Mouse (Mus musculus): ENCODE results near the gene 4931428L18Rik. TPM values are rescaled to one million over a fixed set of nuclear protein-coding genes. Genes with fewer than 3 reads are reported as not detected.

Gene 4931428L18Rik
- polyA plus RNA-seq, 1 experiment from 2014 or later: not detected

- Histone ChIP-seq H3K9me3 (ENCODE audit: control insufficient read depth, low read length) (no peaks in the 10 kb centered on the region), H3K27me3 (ENCODE audit: control insufficient read depth, insufficient read depth, low read length) (no peaks in the 10 kb centered on the region), H3K4me2 (ENCODE audit: low read length) (no peak overlapping the region), H3K9ac (ENCODE audit: low read length) (no peak overlapping the region), H3K27ac (replicated peaks in 1 of 2; ENCODE audit: control insufficient read depth in 1 of 2, insufficient read depth in 1 of 2, low read depth in 2 of 2, low read length in 2 of 2) (no peak overlapping the region), H3K4me3 (ENCODE audit: control insufficient read depth in 1 of 2, insufficient read depth in 1 of 2, low read depth in 1 of 2, low read length in 2 of 2) (no peak overlapping the region), H3K36me3 (ENCODE audit: control insufficient read depth, insufficient read depth, low read length) (no peaks in the 10 kb centered on the region), H3K4me1 (ENCODE audit: control insufficient read depth in 2 of 2, insufficient read depth in 2 of 2, low read length in 2 of 2) (peaks cover 0 to 3% of the 10 kb centered on the region in 2 experiments; a peak in 1 of 4 replicates)
- 46% methylated on average over 6 of the region's 6 CpGs for WGBS
- no peak for ATAC-seq (ENCODE audit: insufficient number of reproducible peaks, insufficient read depth, low FRiP score, low read depth)
These were observed 149.7 kb downstream of the 4931428L18Rik start for GRCm38 (mm10) chr1:31072523-31073370.

DNA sequence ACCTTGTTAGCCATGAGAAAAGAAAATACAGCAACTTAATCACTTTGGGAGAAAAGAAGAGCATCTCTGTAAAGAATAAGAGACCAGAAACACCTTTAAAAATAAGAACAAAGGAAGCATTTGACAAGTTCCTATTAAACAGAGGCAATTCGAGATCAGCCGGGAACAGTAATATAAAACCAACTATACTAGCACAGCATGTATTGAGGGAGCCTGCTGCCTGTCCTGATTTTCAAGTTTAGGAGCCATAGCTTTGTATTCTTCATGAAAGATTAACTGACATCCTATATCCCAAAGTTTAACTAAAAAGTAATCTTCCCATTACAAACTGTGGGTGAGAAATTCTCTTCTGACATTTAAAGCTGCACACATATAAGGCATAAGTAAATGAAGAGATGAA lies 151.3 kb downstream of the 4931428L18Rik start:
- H3K27me3 ChIP-seq (ENCODE audit: control insufficient read depth, insufficient read depth, low read length): no peaks in the 10 kb centered on the region
- peaks cover 0 to 3% of the 10 kb centered on the region in 2 experiments; a peak in 1 of 4 replicates for H3K4me1 ChIP-seq (ENCODE audit: control insufficient read depth in 2 of 2, insufficient read depth in 2 of 2, low read length in 2 of 2)
- H3K9me3 ChIP-seq (ENCODE audit: control insufficient read depth, low read length): no peaks in the 10 kb centered on the region
- no peak overlapping the region for H3K4me2 ChIP-seq (ENCODE audit: low read length)
- H3K4me3 ChIP-seq (ENCODE audit: control insufficient read depth in 1 of 2, insufficient read depth in 1 of 2, low read depth in 1 of 2, low read length in 2 of 2): no peak overlapping the region
- H3K36me3 ChIP-seq (ENCODE audit: control insufficient read depth, insufficient read depth, low read length): no peaks in the 10 kb centered on the region
- WGBS: 85% methylated on average over 2 of the region's 2 CpGs
- H3K27ac ChIP-seq (replicated peaks in 1 of 2; ENCODE audit: control insufficient read depth in 1 of 2, insufficient read depth in 1 of 2, low read depth in 2 of 2, low read length in 2 of 2): no peak overlapping the region
- no peak for ATAC-seq (ENCODE audit: insufficient number of reproducible peaks, insufficient read depth, low FRiP score, low read depth)
- no peak overlapping the region for H3K9ac ChIP-seq (ENCODE audit: low read length)

- no peak for ATAC-seq (ENCODE audit: insufficient number of reproducible peaks, insufficient read depth, low FRiP score, low read depth)
- no peak overlapping the region for H3K27ac ChIP-seq (replicated peaks in 1 of 2; ENCODE audit: control insufficient read depth in 1 of 2, insufficient read depth in 1 of 2, low read depth in 2 of 2, low read length in 2 of 2)
- H3K36me3 ChIP-seq (ENCODE audit: control insufficient read depth, insufficient read depth, low read length): no peaks in the 10 kb centered on the region
- H3K9me3 ChIP-seq (ENCODE audit: control insufficient read depth, low read length): no peaks in the 10 kb centered on the region
- no peak overlapping the region for H3K9ac ChIP-seq (ENCODE audit: low read length)
- no peak overlapping the region for H3K4me3 ChIP-seq (ENCODE audit: control insufficient read depth in 1 of 2, insufficient read depth in 1 of 2, low read depth in 1 of 2, low read length in 2 of 2)
- 68% methylated on average over 12 of the region's 12 CpGs for WGBS
- no peaks in the 10 kb centered on the region for H3K4me1 ChIP-seq (ENCODE audit: control insufficient read depth in 2 of 2, insufficient read depth in 2 of 2, low read length in 2 of 2)
- no peaks in the 10 kb centered on the region for H3K27me3 ChIP-seq (ENCODE audit: control insufficient read depth, insufficient read depth, low read length)
- no peak overlapping the region for H3K4me2 ChIP-seq (ENCODE audit: low read length)
These were observed 157.4 kb downstream of the 4931428L18Rik start for GRCm38 (mm10) chr1:31064817-31065740.

DNA sequence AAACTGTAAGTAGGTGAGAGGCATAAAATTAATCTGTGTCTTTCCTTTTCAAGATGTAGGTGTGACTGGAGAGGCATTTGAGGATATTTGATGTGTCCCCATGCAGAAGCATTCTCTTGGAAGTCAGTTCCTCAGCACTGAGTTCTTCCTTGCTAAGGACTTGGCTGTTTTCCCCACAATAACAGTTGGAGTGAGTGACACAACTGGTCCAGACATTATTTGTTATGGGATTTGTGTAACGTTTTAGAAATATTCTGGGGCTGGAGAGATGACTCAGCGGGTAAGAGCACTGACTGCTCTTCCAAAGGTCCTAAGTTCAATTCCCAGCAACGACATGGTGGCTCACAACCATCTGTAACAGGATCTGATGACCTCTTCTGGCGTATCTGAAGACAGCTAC lies 162.7 kb downstream of the 4931428L18Rik start:
- no peak for ATAC-seq (ENCODE audit: insufficient number of reproducible peaks, insufficient read depth, low FRiP score, low read depth)
- H3K36me3 ChIP-seq (ENCODE audit: control insufficient read depth, insufficient read depth, low read length): no peaks in the 10 kb centered on the region
- WGBS: 64% methylated on average over 4 of the region's 4 CpGs
- no peaks in the 10 kb centered on the region for H3K4me1 ChIP-seq (ENCODE audit: control insufficient read depth in 2 of 2, insufficient read depth in 2 of 2, low read length in 2 of 2)
- H3K4me2 ChIP-seq (ENCODE audit: low read length): no peak overlapping the region
- no peaks in the 10 kb centered on the region for H3K27me3 ChIP-seq (ENCODE audit: control insufficient read depth, insufficient read depth, low read length)
- no peak overlapping the region for H3K4me3 ChIP-seq (ENCODE audit: control insufficient read depth in 1 of 2, insufficient read depth in 1 of 2, low read depth in 1 of 2, low read length in 2 of 2)
- H3K9ac ChIP-seq (ENCODE audit: low read length): no peak overlapping the region
- H3K9me3 ChIP-seq (ENCODE audit: control insufficient read depth, low read length): no peaks in the 10 kb centered on the region
- H3K27ac ChIP-seq (replicated peaks in 1 of 2; ENCODE audit: control insufficient read depth in 1 of 2, insufficient read depth in 1 of 2, low read depth in 2 of 2, low read length in 2 of 2): no peak overlapping the region

GRCm38 (mm10) chr1:31058861-31059351 lies 163.6 kb downstream of the 4931428L18Rik start:
- ATAC-seq (ENCODE audit: insufficient number of reproducible peaks, insufficient read depth, low FRiP score, low read depth): no peak
- no peak overlapping the region for H3K9ac ChIP-seq (ENCODE audit: low read length)
- H3K9me3 ChIP-seq (ENCODE audit: control insufficient read depth, low read length): no peaks in the 10 kb centered on the region
- no peaks in the 10 kb centered on the region for H3K36me3 ChIP-seq (ENCODE audit: control insufficient read depth, insufficient read depth, low read length)
- H3K4me2 ChIP-seq (ENCODE audit: low read length): no peak overlapping the region
- no peak overlapping the region for H3K27ac ChIP-seq (replicated peaks in 1 of 2; ENCODE audit: control insufficient read depth in 1 of 2, insufficient read depth in 1 of 2, low read depth in 2 of 2, low read length in 2 of 2)
- no peaks in the 10 kb centered on the region for H3K27me3 ChIP-seq (ENCODE audit: control insufficient read depth, insufficient read depth, low read length)
- WGBS: 71% methylated on average over 2 of the region's 2 CpGs
- no peaks in the 10 kb centered on the region for H3K4me1 ChIP-seq (ENCODE audit: control insufficient read depth in 2 of 2, insufficient read depth in 2 of 2, low read length in 2 of 2)
- no peak overlapping the region for H3K4me3 ChIP-seq (ENCODE audit: control insufficient read depth in 1 of 2, insufficient read depth in 1 of 2, low read depth in 1 of 2, low read length in 2 of 2)

DNA sequence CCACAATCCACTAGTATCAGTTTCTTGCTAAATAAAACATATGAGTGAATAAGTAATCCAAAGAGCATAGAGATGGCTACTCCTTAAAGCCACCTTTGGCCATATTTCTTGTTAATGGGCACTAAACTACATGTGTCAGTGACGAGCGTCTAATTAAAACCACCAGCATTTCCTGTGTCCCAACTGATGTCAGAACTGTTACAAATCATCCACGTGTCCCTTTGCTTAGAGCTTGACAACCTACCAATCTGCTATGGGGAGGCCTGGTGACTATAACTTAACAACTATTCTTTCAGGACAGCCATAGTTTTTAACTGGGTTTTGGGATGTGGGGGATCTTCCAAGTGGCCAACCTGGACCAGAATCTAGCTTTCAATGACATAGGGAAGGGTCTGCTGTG lies 164.3 kb downstream of the 4931428L18Rik start:
- ATAC-seq (ENCODE audit: insufficient number of reproducible peaks, insufficient read depth, low FRiP score, low read depth): no peak
- no peaks in the 10 kb centered on the region for H3K36me3 ChIP-seq (ENCODE audit: control insufficient read depth, insufficient read depth, low read length)
- H3K9ac ChIP-seq (ENCODE audit: low read length): no peak overlapping the region
- WGBS: 76% methylated on average over 3 of the region's 3 CpGs
- H3K4me1 ChIP-seq (ENCODE audit: control insufficient read depth in 2 of 2, insufficient read depth in 2 of 2, low read length in 2 of 2): no peaks in the 10 kb centered on the region
- H3K9me3 ChIP-seq (ENCODE audit: control insufficient read depth, low read length): no peaks in the 10 kb centered on the region
- no peaks in the 10 kb centered on the region for H3K27me3 ChIP-seq (ENCODE audit: control insufficient read depth, insufficient read depth, low read length)
- H3K4me3 ChIP-seq (ENCODE audit: control insufficient read depth in 1 of 2, insufficient read depth in 1 of 2, low read depth in 1 of 2, low read length in 2 of 2): no peak overlapping the region
- H3K4me2 ChIP-seq (ENCODE audit: low read length): no peak overlapping the region
- H3K27ac ChIP-seq (replicated peaks in 1 of 2; ENCODE audit: control insufficient read depth in 1 of 2, insufficient read depth in 1 of 2, low read depth in 2 of 2, low read length in 2 of 2): no peak overlapping the region

DNA sequence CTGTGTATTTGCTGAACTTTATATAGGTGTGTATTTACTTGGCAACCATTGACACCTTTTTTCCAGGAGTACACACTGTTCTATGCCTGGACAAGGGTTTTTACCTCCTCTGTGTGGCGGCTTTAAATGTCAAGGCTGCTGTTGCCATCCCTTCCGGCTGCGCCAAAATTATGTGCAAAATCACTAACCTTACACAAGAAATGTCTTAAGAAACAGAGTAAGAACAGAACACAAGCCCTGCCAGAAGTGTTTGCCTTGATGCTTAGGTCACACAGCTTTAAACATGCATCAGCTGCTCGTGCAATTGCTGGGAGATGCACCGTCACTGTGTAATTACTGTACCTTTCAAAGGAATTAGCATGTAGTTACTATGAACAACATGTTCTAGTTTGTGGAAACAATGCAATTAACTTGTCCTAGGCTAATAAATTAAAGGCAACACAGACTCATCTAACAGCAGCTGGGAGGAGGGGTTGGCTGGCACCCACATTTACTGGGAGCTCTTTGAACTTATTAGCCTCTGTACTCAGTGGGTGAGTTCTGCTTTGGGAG lies 171.0 kb downstream of the 4931428L18Rik start:
- Histone ChIP-seq H3K27me3 (ENCODE audit: control insufficient read depth, insufficient read depth, low read length) (no peaks in the 10 kb centered on the region), H3K9me3 (ENCODE audit: control insufficient read depth, low read length) (no peaks in the 10 kb centered on the region), H3K27ac (replicated peaks in 1 of 2; ENCODE audit: control insufficient read depth in 1 of 2, insufficient read depth in 1 of 2, low read depth in 2 of 2, low read length in 2 of 2) (no peak overlapping the region), H3K36me3 (ENCODE audit: control insufficient read depth, insufficient read depth, low read length) (no peaks in the 10 kb centered on the region), H3K4me2 (ENCODE audit: low read length) (no peak overlapping the region), H3K4me1 (ENCODE audit: control insufficient read depth in 2 of 2, insufficient read depth in 2 of 2, low read length in 2 of 2) (peaks cover 2 to 8% of the 10 kb centered on the region in 2 experiments; a peak in 3 of 4 replicates), H3K9ac (ENCODE audit: low read length) (no peak overlapping the region), H3K4me3 (ENCODE audit: control insufficient read depth in 1 of 2, insufficient read depth in 1 of 2, low read depth in 1 of 2, low read length in 2 of 2) (no peak overlapping the region)
- ATAC-seq (ENCODE audit: insufficient number of reproducible peaks, insufficient read depth, low FRiP score, low read depth): no peak
- 87% methylated on average over 5 of the region's 5 CpGs for WGBS
